Mouse (Mus musculus) stomach, postnatal 0 days (tissue): ENCODE results near the gene Arih2. TPM values are rescaled to one million over a fixed set of nuclear protein-coding genes. Genes with fewer than 3 reads are reported as not detected.

Experiments used
- ATAC-seq: fragments of 200-750 bp; cut with Nextera tagmentation; 2 replicates; pipeline ENCODE4 v1.8.0; 2017; ENCODE audit not compliant: low FRiP score, low TSS enrichment
- DNase-seq: peaks from one replicate; pipeline ENCODE4 v3.0.0-alpha.2; 2016; ENCODE audit warnings: low spot score
- H3K27ac ChIP-seq: fragments of 300-500 bp; sonication (generic); replicated peaks from 2 replicates; pipeline ENCODE4 v1.5.1; 2014; ENCODE audit warnings: mild to moderate bottlenecking, control low read depth
- H3K27me3 ChIP-seq: fragments of 300-500 bp; sonication (generic); 2 replicates; pipeline ENCODE4 v1.6.1; 2014; ENCODE audit warnings: low read length; ENCODE audit not compliant: control insufficient read depth, insufficient read depth
- H3K36me3 ChIP-seq: fragments of 300-500 bp; sonication (generic); 2 replicates; pipeline ENCODE4 v1.6.1; 2014; ENCODE audit warnings: low read length, mixed read lengths; ENCODE audit not compliant: control insufficient read depth, insufficient read depth
- H3K4me1 ChIP-seq: fragments of 300-500 bp; sonication (generic); replicated peaks from 2 replicates; pipeline ENCODE4 v1.6.1; 2014; ENCODE audit warnings: antibody characterized with exemption; ENCODE audit not compliant: control insufficient read depth, insufficient read depth
- H3K4me2 ChIP-seq: fragments of 300-500 bp; sonication (generic); replicated peaks from 2 replicates; pipeline ENCODE4 v1.6.1; 2014; ENCODE audit warnings: low read depth, mild to moderate bottlenecking, control low read depth, moderate library complexity
- H3K4me3 ChIP-seq: fragments of 300-500 bp; sonication (generic); 2 replicates; pipeline ENCODE4 v1.5.1; 2014; ENCODE audit warnings: low read depth, low read length, control low read depth
- H3K9ac ChIP-seq: fragments of 300-500 bp; sonication (generic); 2 replicates; pipeline ENCODE4 v1.6.1; 2014; ENCODE audit warnings: mild to moderate bottlenecking, low read length, control low read depth, mixed read lengths
- H3K9me3 ChIP-seq: fragments of 300-500 bp; sonication (generic); 2 replicates; pipeline ENCODE4 v1.6.1; 2016; ENCODE audit warnings: low read length; ENCODE audit not compliant: control insufficient read depth
- CTCF ChIP-seq: IDR thresholded peaks from 2 replicates; pipeline ENCODE4 v1.5.1; 2016; ENCODE audit warnings: antibody characterized with exemption, low read depth, mild to moderate bottlenecking, moderate library complexity
- EP300 ChIP-seq: optimal IDR thresholded peaks from 2 replicates; pipeline ENCODE3; 2016; ENCODE audit warnings: antibody characterized with exemption
- WGBS: fragments of 180-500 bp; shearing (Covaris S2); extraction: QIAGEN DNeasy Blood & Tissue Kit; methylation state at CpG from one replicate; pipeline ENCODE4 v1.1.7; 2014; 5-methylcytosine and 5-hydroxymethylcytosine counted together
- polyA plus RNA-seq: library from polyadenylated mRNA; unstranded; fragments of >200 nt; fragmentation: Nextera tagmentation; extraction: Ambion mirVana; gene quantifications from 2 replicates; pipeline ENCODE4 v1.2.1, GENCODE M21; 2015

Gene Arih2
- polyA plus RNA-seq, 1 experiment from 2014 or later, result 25.1 TPM

DNA sequence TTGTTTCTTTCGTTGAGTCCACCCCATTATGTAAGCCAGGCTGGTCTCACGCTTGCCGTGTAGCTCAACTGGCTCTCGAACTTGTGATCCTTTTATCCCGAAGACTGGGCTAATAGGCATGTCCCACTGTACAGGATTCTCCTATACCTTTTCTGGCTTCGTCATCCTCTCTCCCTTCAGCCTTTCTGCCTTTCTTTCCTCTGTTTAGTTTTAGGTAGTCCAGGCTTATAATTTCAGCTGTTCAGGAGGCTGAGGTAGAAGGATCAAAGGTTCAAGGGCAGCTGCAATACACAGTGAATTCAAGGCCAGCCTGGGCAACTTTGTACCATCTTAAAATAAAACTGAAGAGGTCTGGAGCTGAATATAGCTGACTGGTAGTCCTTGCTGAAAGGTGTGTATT is 38.0 kb upstream of the Arih2 start:
- Histone ChIP-seq H3K36me3 (peaks cover under 1% of the 10 kb centered on the region; the same call in 1 of the 2 replicates), H3K4me2 (no peak overlapping the region), H3K27me3 (no peaks in the 10 kb centered on the region), H3K27ac (no peak overlapping the region), H3K4me1 (no peaks in the 10 kb centered on the region), H3K9ac (no peak overlapping the region), H3K9me3 (no peaks in the 10 kb centered on the region), H3K4me3 (no peak overlapping the region)
- WGBS, result 78% methylated on average over 6 of the region's 6 CpGs
- DNase-seq, result no peak
- TF ChIP-seq CTCF (no peak), EP300 (no peak)
- no peak for ATAC-seq

DNA sequence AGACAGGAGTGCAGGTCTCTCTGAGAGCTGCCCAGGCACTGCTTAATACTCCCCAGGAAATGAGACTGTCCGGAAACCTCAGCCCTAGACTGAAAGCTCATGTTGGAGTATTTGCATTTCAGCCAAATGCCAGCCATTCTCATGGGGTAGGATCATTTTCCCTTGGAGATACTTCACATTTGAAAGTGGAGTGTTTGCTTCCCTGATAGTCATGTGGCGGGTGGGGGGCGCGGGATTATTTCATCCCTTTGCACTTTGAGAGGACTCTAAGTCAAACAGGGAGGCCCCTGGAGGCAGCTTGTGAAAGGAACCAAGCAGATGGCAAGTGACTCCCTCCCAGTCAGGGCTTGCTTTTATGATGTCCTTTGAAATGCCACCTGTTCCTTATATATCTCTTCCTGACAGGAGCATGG is 37.3 kb upstream of the Arih2 start:
- no peak for DNase-seq
- no peak for ATAC-seq
- TF ChIP-seq CTCF, result no peak
- TF ChIP-seq EP300, result no peak

DNA sequence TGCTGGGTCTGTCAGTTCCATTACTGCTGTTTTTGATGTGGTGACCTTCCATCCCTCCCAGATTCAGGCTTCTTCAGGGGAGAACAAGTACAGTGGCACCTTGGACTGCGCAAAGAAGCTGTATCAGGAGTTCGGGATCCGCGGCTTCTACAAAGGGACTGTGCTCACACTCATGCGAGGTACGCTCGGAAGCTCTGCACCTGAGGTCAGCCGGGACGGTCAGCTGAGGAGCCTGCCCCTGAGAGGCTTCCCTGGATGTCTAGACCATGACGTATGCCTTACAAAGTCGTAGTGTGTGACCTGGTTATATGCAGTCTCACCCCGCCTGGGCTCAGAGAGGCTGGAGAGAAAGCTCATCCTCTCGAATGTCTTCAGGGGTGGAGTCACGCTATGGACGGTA is 30.8 kb upstream of the Arih2 start:
- Histone ChIP-seq H3K4me3 (no peak overlapping the region), H3K4me1 (no peaks in the 10 kb centered on the region), H3K36me3 (peaks cover 4% of the 10 kb centered on the region; the same call in 1 of the 2 replicates), H3K4me2 (no peak overlapping the region), H3K9me3 (no peaks in the 10 kb centered on the region), H3K27me3 (no peaks in the 10 kb centered on the region), H3K27ac (no peak overlapping the region), H3K9ac (no peak overlapping the region)
- no peak for ATAC-seq
- no peak for DNase-seq
- TF ChIP-seq EP300, result no peak
- no peak for TF ChIP-seq CTCF
- WGBS, result 92% methylated on average over 15 of the region's 15 CpGs

More for the DNA sequence above, 37.3 kb upstream of the Arih2 start:
- H3K4me3 ChIP-seq, result no peak overlapping the region
- H3K36me3 ChIP-seq, result peaks cover 4% of the 10 kb centered on the region; the same call in 1 of the 2 replicates
- H3K27me3 ChIP-seq, result no peaks in the 10 kb centered on the region
- no peak overlapping the region for H3K27ac ChIP-seq
- WGBS, result 41% methylated on average over 4 of the region's 4 CpGs
- no peaks in the 10 kb centered on the region for H3K4me1 ChIP-seq
- H3K9me3 ChIP-seq, result no peaks in the 10 kb centered on the region
- no peak overlapping the region for H3K4me2 ChIP-seq
- H3K9ac ChIP-seq, result no peak overlapping the region

DNA sequence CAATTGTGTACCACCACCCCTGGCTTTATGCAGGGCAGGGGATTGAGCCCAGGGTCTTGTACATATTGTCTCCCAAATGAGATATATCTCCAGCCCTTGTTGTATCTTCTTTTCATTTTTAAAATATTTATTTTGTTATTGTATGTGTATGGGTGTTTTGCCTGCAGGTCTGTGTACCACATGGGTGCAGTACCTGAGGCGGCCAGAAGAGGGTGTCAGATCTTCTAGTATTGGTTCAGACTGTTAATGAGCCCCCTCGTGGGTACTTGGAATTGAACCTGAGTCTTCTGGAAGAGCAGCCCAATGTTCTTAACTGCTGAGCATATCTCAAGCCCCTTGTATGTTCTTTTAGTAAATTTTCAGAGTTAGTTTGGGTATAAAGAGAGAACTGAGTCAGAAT is 24.0 kb upstream of the Arih2 start:
- no peaks in the 10 kb centered on the region for H3K4me1 ChIP-seq
- TF ChIP-seq CTCF (peak; percentile 58), EP300 (no peak)
- 47% methylated on average over 2 of the region's 2 CpGs for WGBS
- H3K36me3 ChIP-seq, result peaks cover 14% of the 10 kb centered on the region
- H3K9me3 ChIP-seq, result no peaks in the 10 kb centered on the region
- ATAC-seq, result no peak
- H3K4me3 ChIP-seq, result no peak overlapping the region
- no peak overlapping the region for H3K4me2 ChIP-seq
- H3K9ac ChIP-seq, result no peak overlapping the region
- H3K27me3 ChIP-seq, result no peaks in the 10 kb centered on the region
- no peak overlapping the region for H3K27ac ChIP-seq
- DNase-seq, result peak; percentile 36

DNA sequence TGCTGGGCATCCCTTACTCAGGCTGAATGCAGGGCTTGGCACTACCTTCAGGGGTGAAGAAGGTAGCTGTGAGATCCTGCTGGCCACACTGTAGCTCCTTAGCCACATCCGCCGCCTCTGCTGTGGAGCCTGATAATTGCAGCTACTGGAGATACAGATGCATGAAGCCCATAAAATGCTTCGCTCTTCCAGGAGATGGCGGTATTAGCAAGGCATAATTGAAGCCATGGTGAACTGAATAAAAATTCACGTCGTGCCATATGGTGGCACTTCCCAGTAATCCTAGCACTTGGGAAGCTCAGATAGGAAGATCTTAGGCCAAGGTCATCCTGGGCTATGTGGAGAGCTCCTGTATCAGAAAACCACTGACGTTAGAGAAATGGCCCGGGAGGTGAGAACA is 20.7 kb upstream of the Arih2 start:
- Histone ChIP-seq H3K9ac (no peak overlapping the region), H3K4me1 (no peaks in the 10 kb centered on the region)
- ATAC-seq, result no peak

DNA sequence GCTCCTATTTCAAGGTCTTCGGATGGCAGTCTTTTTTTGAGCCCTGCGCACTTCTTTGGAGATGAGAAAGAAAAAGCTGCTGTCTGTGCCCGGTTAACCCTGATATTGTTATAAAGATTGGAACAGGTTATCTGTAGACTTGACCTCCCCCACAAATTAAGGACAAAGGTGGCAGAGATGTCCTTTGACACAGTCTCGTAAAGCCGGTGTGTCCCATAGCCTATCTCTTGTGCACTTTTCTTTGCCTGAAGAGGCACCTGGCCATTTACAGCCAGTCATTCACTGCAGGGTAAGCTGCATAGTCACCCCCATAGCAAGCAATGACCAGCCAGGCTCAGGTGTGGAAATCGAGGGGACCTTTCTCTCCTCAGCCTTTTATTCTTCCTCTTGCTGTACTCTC is 13.5 kb upstream of the Arih2 start:
- no peak for ATAC-seq
- TF ChIP-seq EP300 (no peak), CTCF (no peak)
- DNase-seq, result no peak

More for the DNA sequence above, 20.7 kb upstream of the Arih2 start:
- peak; percentile 45 for DNase-seq
- no peak overlapping the region for H3K4me2 ChIP-seq
- no peaks in the 10 kb centered on the region for H3K27me3 ChIP-seq
- WGBS, result 65% methylated on average over 8 of the region's 8 CpGs
- H3K36me3 ChIP-seq, result peaks cover 14% of the 10 kb centered on the region
- no peaks in the 10 kb centered on the region for H3K9me3 ChIP-seq
- TF ChIP-seq CTCF (peak; percentile 75), EP300 (no peak)
- H3K27ac ChIP-seq, result no peak overlapping the region
- no peak overlapping the region for H3K4me3 ChIP-seq

More for the DNA sequence above, 13.5 kb upstream of the Arih2 start:
- Histone ChIP-seq H3K4me2 (peak overlapping the region; percentile 81), H3K9me3 (no peaks in the 10 kb centered on the region), H3K27ac (peak overlapping the region; percentile 63), H3K9ac (peak overlapping the region; percentile 71), H3K4me3 (peak overlapping the region; percentile 61), H3K27me3 (no peaks in the 10 kb centered on the region), H3K36me3 (no peaks in the 10 kb centered on the region), H3K4me1 (no peaks in the 10 kb centered on the region)
- 30% methylated on average over 6 of the region's 6 CpGs for WGBS
